Mouse (Mus musculus): ENCODE measurements around the gene Slc6a12. TPM values are rescaled to one million over a fixed set of nuclear protein-coding genes. Genes with fewer than 3 reads are reported as not detected.

Gene Slc6a12
- polyA plus RNA-seq, 1 experiment, result not detected

GRCm38 (mm10) chr6:121328417-121328884 lies 14.4 kb upstream of the Slc6a12 start:
- Histone ChIP-seq H3K79me2 (ENCODE audit: control insufficient read depth, insufficient read depth) (no peaks in the 10 kb centered on the region), H3K27me3 (ENCODE audit: control insufficient read depth, insufficient read depth, insufficient read length) (peaks cover 30% of the 10 kb centered on the region), H3K4me3 (no peak overlapping the region), H3K4me2 (ENCODE audit: low read depth) (no peak overlapping the region), H3ac (ENCODE audit: control insufficient read depth, insufficient read length) (no peak overlapping the region), H3K36me3 (ENCODE audit: control insufficient read depth, insufficient read depth) (no peaks in the 10 kb centered on the region)
- TF ChIP-seq TCF12 (IDR thresholded peaks at IDR 0.05; ENCODE audit: insufficient read depth, poor library complexity, severe bottlenecking) (no peak), MYOD1 (IDR thresholded peaks at IDR 0.05; ENCODE audit: control insufficient read depth in 1 of 3, insufficient read length in 2 of 3, low read depth in 2 of 3) (no peak), USF1 (IDR thresholded peaks at IDR 0.05; ENCODE audit: low read depth) (no peak), REST (IDR thresholded peaks at IDR 0.05; ENCODE audit: insufficient read depth, insufficient read length) (no peak), POLR2A (IDR thresholded peaks at IDR 0.05; ENCODE audit: insufficient read length, low read depth) (no peak), E2F4 (IDR thresholded peaks at IDR 0.05; ENCODE audit: insufficient read depth) (no peak), CEBPB (IDR thresholded peaks at IDR 0.05; ENCODE audit: insufficient read depth, poor library complexity, severe bottlenecking) (no peak), POLR2AphosphoS2 (IDR thresholded peaks at IDR 0.05; ENCODE audit: insufficient read length, low read depth) (no peak), MAX (IDR thresholded peaks at IDR 0.05; ENCODE audit: low read depth) (no peak), SRF (IDR thresholded peaks at IDR 0.05; ENCODE audit: control insufficient read depth, insufficient read length, low read depth) (no peak), TCF3 (IDR thresholded peaks at IDR 0.05; ENCODE audit: insufficient read length, low read depth) (no peak), MYOG (IDR thresholded peaks at IDR 0.05; ENCODE audit: control insufficient read depth in 1 of 3, insufficient read depth in 1 of 3, insufficient read length in 2 of 3, low read depth in 2 of 3) (no peak)

GRCm38 (mm10) chr6:121329848-121330508 lies 12.9 kb upstream of the Slc6a12 start:
- Histone ChIP-seq H3ac (ENCODE audit: control insufficient read depth, insufficient read length) (no peak overlapping the region), H3K79me2 (ENCODE audit: control insufficient read depth, insufficient read depth) (no peaks in the 10 kb centered on the region), H3K36me3 (ENCODE audit: control insufficient read depth, insufficient read depth) (no peaks in the 10 kb centered on the region), H3K4me3 (no peak overlapping the region), H3K4me2 (ENCODE audit: low read depth) (no peak overlapping the region), H3K27me3 (ENCODE audit: control insufficient read depth, insufficient read depth, insufficient read length) (peaks cover 25% of the 10 kb centered on the region)
- TF ChIP-seq SRF (IDR thresholded peaks at IDR 0.05; ENCODE audit: control insufficient read depth, insufficient read length, low read depth) (no peak), CEBPB (IDR thresholded peaks at IDR 0.05; ENCODE audit: insufficient read depth, poor library complexity, severe bottlenecking) (no peak), E2F4 (IDR thresholded peaks at IDR 0.05; ENCODE audit: insufficient read depth) (no peak), POLR2A (IDR thresholded peaks at IDR 0.05; ENCODE audit: insufficient read length, low read depth) (no peak), TCF3 (IDR thresholded peaks at IDR 0.05; ENCODE audit: insufficient read length, low read depth) (no peak), MYOD1 (IDR thresholded peaks at IDR 0.05; ENCODE audit: control insufficient read depth in 1 of 3, insufficient read length in 2 of 3, low read depth in 2 of 3) (no peak), MYOG (IDR thresholded peaks at IDR 0.05; ENCODE audit: control insufficient read depth in 1 of 3, insufficient read depth in 1 of 3, insufficient read length in 2 of 3, low read depth in 2 of 3) (no peak), TCF12 (IDR thresholded peaks at IDR 0.05; ENCODE audit: insufficient read depth, poor library complexity, severe bottlenecking) (no peak), MAX (IDR thresholded peaks at IDR 0.05; ENCODE audit: low read depth) (no peak), POLR2AphosphoS2 (IDR thresholded peaks at IDR 0.05; ENCODE audit: insufficient read length, low read depth) (no peak), REST (IDR thresholded peaks at IDR 0.05; ENCODE audit: insufficient read depth, insufficient read length) (no peak), USF1 (IDR thresholded peaks at IDR 0.05; ENCODE audit: low read depth) (no peak)

- Histone ChIP-seq H3K36me3 (ENCODE audit: control insufficient read depth, insufficient read depth) (no peaks in the 10 kb centered on the region), H3K27me3 (ENCODE audit: control insufficient read depth, insufficient read depth, insufficient read length) (peaks cover 17% of the 10 kb centered on the region), H3ac (ENCODE audit: control insufficient read depth, insufficient read length) (no peak overlapping the region), H3K4me2 (ENCODE audit: low read depth) (no peak overlapping the region), H3K79me2 (ENCODE audit: control insufficient read depth, insufficient read depth) (no peaks in the 10 kb centered on the region), H3K4me3 (no peak overlapping the region)
- TF ChIP-seq SRF (IDR thresholded peaks at IDR 0.05; ENCODE audit: control insufficient read depth, insufficient read length, low read depth), result no peak
- TF ChIP-seq E2F4 (IDR thresholded peaks at IDR 0.05; ENCODE audit: insufficient read depth), result no peak
- no peak for TF ChIP-seq REST (IDR thresholded peaks at IDR 0.05; ENCODE audit: insufficient read depth, insufficient read length)
- no peak for TF ChIP-seq MYOD1 (IDR thresholded peaks at IDR 0.05; ENCODE audit: control insufficient read depth in 1 of 3, insufficient read length in 2 of 3, low read depth in 2 of 3)
- no peak for TF ChIP-seq MAX (IDR thresholded peaks at IDR 0.05; ENCODE audit: low read depth)
- no peak for TF ChIP-seq TCF12 (IDR thresholded peaks at IDR 0.05; ENCODE audit: insufficient read depth, poor library complexity, severe bottlenecking)
- no peak for TF ChIP-seq MYOG (IDR thresholded peaks at IDR 0.05; ENCODE audit: control insufficient read depth in 1 of 3, insufficient read depth in 1 of 3, insufficient read length in 2 of 3, low read depth in 2 of 3)
- no peak for TF ChIP-seq TCF3 (IDR thresholded peaks at IDR 0.05; ENCODE audit: insufficient read length, low read depth)
- TF ChIP-seq POLR2A (IDR thresholded peaks at IDR 0.05; ENCODE audit: insufficient read length, low read depth), result no peak
- no peak for TF ChIP-seq CEBPB (IDR thresholded peaks at IDR 0.05; ENCODE audit: insufficient read depth, poor library complexity, severe bottlenecking)
- no peak for TF ChIP-seq USF1 (IDR thresholded peaks at IDR 0.05; ENCODE audit: low read depth)
- TF ChIP-seq POLR2AphosphoS2 (IDR thresholded peaks at IDR 0.05; ENCODE audit: insufficient read length, low read depth), result no peak
These were observed 7.0 kb upstream of the Slc6a12 start for GRCm38 (mm10) chr6:121335841-121336240.

DNA sequence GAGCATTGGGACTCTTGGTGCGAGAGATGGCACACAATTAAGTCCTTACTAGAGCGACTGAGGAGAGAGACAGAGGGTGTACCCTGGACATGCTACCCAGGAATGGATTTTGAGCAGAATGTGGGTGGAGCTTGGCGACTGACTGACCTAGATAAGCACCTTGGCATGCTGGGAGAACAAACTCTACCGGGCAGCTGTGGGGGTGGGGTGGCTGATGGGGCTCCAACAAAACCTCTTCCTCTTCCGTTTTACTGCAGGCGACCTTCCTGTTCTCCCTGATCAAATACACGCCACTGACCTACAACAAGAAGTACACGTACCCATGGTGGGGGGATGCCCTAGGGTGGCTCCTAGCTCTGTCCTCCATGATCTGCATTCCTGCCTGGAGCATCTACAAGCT lies 6.3 kb upstream of the Slc6a12 start:
- Histone ChIP-seq H3K79me2 (ENCODE audit: control insufficient read depth, insufficient read depth) (no peaks in the 10 kb centered on the region), H3K36me3 (ENCODE audit: control insufficient read depth, insufficient read depth) (no peaks in the 10 kb centered on the region), H3K4me2 (ENCODE audit: low read depth) (no peak overlapping the region), H3ac (ENCODE audit: control insufficient read depth, insufficient read length) (no peak overlapping the region), H3K4me3 (no peak overlapping the region), H3K27me3 (ENCODE audit: control insufficient read depth, insufficient read depth, insufficient read length) (peaks cover 20% of the 10 kb centered on the region)
- TF ChIP-seq MYOG (IDR thresholded peaks at IDR 0.05; ENCODE audit: control insufficient read depth in 1 of 3, insufficient read depth in 1 of 3, insufficient read length in 2 of 3, low read depth in 2 of 3) (no peak), SRF (IDR thresholded peaks at IDR 0.05; ENCODE audit: control insufficient read depth, insufficient read length, low read depth) (no peak), TCF3 (IDR thresholded peaks at IDR 0.05; ENCODE audit: insufficient read length, low read depth) (no peak), MAX (IDR thresholded peaks at IDR 0.05; ENCODE audit: low read depth) (no peak), USF1 (IDR thresholded peaks at IDR 0.05; ENCODE audit: low read depth) (no peak), E2F4 (IDR thresholded peaks at IDR 0.05; ENCODE audit: insufficient read depth) (no peak), CEBPB (IDR thresholded peaks at IDR 0.05; ENCODE audit: insufficient read depth, poor library complexity, severe bottlenecking) (no peak), REST (IDR thresholded peaks at IDR 0.05; ENCODE audit: insufficient read depth, insufficient read length) (no peak), POLR2A (IDR thresholded peaks at IDR 0.05; ENCODE audit: insufficient read length, low read depth) (no peak), POLR2AphosphoS2 (IDR thresholded peaks at IDR 0.05; ENCODE audit: insufficient read length, low read depth) (no peak), TCF12 (IDR thresholded peaks at IDR 0.05; ENCODE audit: insufficient read depth, poor library complexity, severe bottlenecking) (no peak), MYOD1 (IDR thresholded peaks at IDR 0.05; ENCODE audit: control insufficient read depth in 1 of 3, insufficient read length in 2 of 3, low read depth in 2 of 3) (no peak)
